Mouse (Mus musculus) myocyte (in vitro differentiated cells): Measurements from ENCODE around the gene Ptger4. TPM values are rescaled to one million over a fixed set of nuclear protein-coding genes. Genes with fewer than 3 reads are reported as not detected.
A peak's percentile ranks its signal among the peaks of the same experiment; 100 is the strongest.

Source experiments
- H3K27me3 ChIP-seq: one replicate; pipeline ENCODE4 v1.6.1; 2011; ENCODE audit not compliant: control insufficient read depth, insufficient read depth, insufficient read length
- H3K36me3 ChIP-seq: one replicate; pipeline ENCODE4 v1.6.1; 2011; ENCODE audit not compliant: control insufficient read depth, insufficient read depth
- H3K4me2 ChIP-seq: one replicate; pipeline ENCODE4 v1.6.1; 2011; ENCODE audit warnings: low read depth, control low read depth
- H3K4me3 ChIP-seq: one replicate; pipeline ENCODE4 v1.5.1; 2011; ENCODE audit warnings: mild to moderate bottlenecking, control low read depth, moderate library complexity
- H3K79me2 ChIP-seq: one replicate; pipeline ENCODE4 v1.6.1; 2011; ENCODE audit not compliant: control insufficient read depth, insufficient read depth
- H3ac ChIP-seq: one replicate; pipeline ENCODE4 v1.6.1; 2011; ENCODE audit not compliant: control insufficient read depth, insufficient read length
- CEBPB ChIP-seq: IDR thresholded peaks from 2 replicates; pipeline ENCODE4 v1.6.1; 2011; ENCODE audit warnings: mild to moderate bottlenecking, moderate library complexity; ENCODE audit not compliant: poor library complexity, insufficient read depth, severe bottlenecking
- E2F4 ChIP-seq: IDR thresholded peaks from one replicate; pipeline ENCODE4 v1.6.1; 2011; ENCODE audit warnings: mild to moderate bottlenecking, control low read depth, moderate library complexity; ENCODE audit not compliant: insufficient read depth
- MAX ChIP-seq: IDR thresholded peaks from one replicate; pipeline ENCODE4 v1.6.1; 2011; ENCODE audit warnings: low read depth, mild to moderate bottlenecking, control low read depth
- MYOD1 ChIP-seq, 3 experiments: IDR thresholded peaks; one replicate each; pipeline ENCODE4 v1.6.1; 2011; ENCODE audit warnings: control low read depth in 2 of 3, low read depth in 2 of 3, mild to moderate bottlenecking in 2 of 3, moderate library complexity in 1 of 3; ENCODE audit not compliant: insufficient read length in 2 of 3, control insufficient read depth in 1 of 3
- MYOG ChIP-seq, 3 experiments: IDR thresholded peaks; one replicate each; pipeline ENCODE4 v1.6.1; 2011; ENCODE audit warnings: control low read depth in 2 of 3, low read depth in 2 of 3, mild to moderate bottlenecking in 2 of 3; ENCODE audit not compliant: insufficient read length in 2 of 3, control insufficient read depth in 1 of 3, insufficient read depth in 1 of 3
- POLR2A ChIP-seq: IDR thresholded peaks from one replicate; pipeline ENCODE4 v1.6.1; 2011; ENCODE audit warnings: low read depth, mild to moderate bottlenecking, control low read depth, moderate library complexity; ENCODE audit not compliant: insufficient read length
- POLR2AphosphoS2 ChIP-seq: IDR thresholded peaks from one replicate; pipeline ENCODE4 v1.6.1; 2011; ENCODE audit warnings: low read depth, control low read depth; ENCODE audit not compliant: insufficient read length
- REST ChIP-seq: IDR thresholded peaks from one replicate; pipeline ENCODE4 v1.6.1; 2011; ENCODE audit warnings: mild to moderate bottlenecking, control low read depth, moderate library complexity; ENCODE audit not compliant: insufficient read depth, insufficient read length
- SRF ChIP-seq: IDR thresholded peaks from one replicate; pipeline ENCODE4 v1.6.1; 2011; ENCODE audit warnings: low read depth; ENCODE audit not compliant: control insufficient read depth, insufficient read length
- TCF12 ChIP-seq: IDR thresholded peaks from one replicate; pipeline ENCODE4 v1.6.1; 2011; ENCODE audit warnings: mild to moderate bottlenecking, control low read depth; ENCODE audit not compliant: poor library complexity, insufficient read depth, severe bottlenecking
- TCF3 ChIP-seq: IDR thresholded peaks from one replicate; pipeline ENCODE4 v1.6.1; 2011; ENCODE audit warnings: low read depth, control low read depth; ENCODE audit not compliant: insufficient read length
- USF1 ChIP-seq: IDR thresholded peaks from one replicate; pipeline ENCODE4 v1.6.1; 2011; ENCODE audit warnings: low read depth, mild to moderate bottlenecking, control low read depth, moderate library complexity
- polyA plus RNA-seq: library from polyadenylated mRNA; unstranded; fragments of >200 nt; fragmentation: generic; extraction: Trizol; gene quantifications from one replicate; pipeline ENCODE4 v1.2.1, GENCODE M21; 2012; ENCODE audit warnings: missing spikeins

Gene Ptger4
- 0.95 TPM for polyA plus RNA-seq

DNA sequence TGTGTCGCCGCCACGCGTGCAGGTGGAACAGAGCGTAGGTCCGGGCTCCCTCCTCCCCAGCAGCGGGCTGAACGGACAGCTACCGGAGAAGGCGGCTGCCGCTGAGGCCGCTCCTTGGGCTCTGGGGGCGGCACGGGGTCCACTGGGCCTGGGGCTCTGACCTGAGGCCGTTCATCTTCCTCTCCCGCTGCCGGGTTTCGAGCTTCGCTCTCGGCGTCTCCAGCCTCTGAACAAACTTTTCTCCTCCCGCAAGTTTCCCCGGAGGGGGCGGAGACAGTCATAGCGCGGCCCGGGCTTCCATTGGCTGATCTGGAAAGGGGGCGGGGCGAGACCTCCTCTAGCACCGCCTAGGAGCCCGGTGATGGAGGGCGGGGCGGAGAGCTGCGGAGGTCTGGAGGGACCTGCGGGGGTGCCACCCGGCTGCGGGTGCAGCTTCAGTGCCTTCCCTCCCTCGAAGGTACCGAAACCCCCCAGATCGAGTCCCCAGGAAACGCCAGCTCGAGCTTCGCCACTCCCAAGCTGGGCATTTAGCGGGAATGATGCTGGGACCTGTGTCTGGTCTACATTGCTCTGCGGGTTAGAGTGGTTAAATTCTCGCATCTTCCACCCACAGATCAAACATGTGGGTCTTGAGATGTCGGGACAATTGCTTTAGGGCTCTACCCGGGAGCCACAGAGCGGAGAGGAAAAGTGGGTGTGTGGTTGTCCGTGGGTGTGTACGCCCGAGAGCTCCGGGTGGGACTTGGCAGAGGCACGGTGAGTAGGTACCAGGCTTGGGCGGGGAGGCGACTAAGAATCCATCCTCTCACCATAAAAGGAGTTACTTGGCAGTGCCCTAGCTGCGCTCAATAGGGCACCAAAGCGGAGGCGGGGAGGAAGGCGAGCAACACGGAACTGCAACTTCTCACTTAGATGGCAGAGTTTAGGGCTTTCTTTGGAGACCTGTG lies at the start of gene Ptger4:
Ptger4 (minus strand) TSS at position 229 of the 947 bp plus-strand sequence.
- peak within 1 kb of the TSS; percentile 100 for H3K4me2 ChIP-seq
- peak within 1 kb of the TSS; percentile 29 for H3ac ChIP-seq
- H3K79me2 ChIP-seq: peaks cover 36% of the 10 kb centered on the region
- no peaks in the 10 kb centered on the region for H3K27me3 ChIP-seq
- no peaks in the 10 kb centered on the region for H3K36me3 ChIP-seq
- TF ChIP-seq TCF12 (no peak), SRF (peak; percentile 97), TCF3 (no peak), E2F4 (no peak), POLR2AphosphoS2 (peak; percentile 50), MYOD1 (IDR thresholded peaks at IDR 0.05; ENCODE audit: control insufficient read depth in 1 of 3, insufficient read length in 2 of 3, low read depth in 2 of 3) (no peak), USF1 (no peak), MAX (no peak), POLR2A (peak; percentile 73), CEBPB (no peak), MYOG (IDR thresholded peaks at IDR 0.05; ENCODE audit: control insufficient read depth in 1 of 3, insufficient read depth in 1 of 3, insufficient read length in 2 of 3, low read depth in 2 of 3) (no peak), REST (no peak)
- peak within 1 kb of the TSS; percentile 51 for H3K4me3 ChIP-seq

DNA sequence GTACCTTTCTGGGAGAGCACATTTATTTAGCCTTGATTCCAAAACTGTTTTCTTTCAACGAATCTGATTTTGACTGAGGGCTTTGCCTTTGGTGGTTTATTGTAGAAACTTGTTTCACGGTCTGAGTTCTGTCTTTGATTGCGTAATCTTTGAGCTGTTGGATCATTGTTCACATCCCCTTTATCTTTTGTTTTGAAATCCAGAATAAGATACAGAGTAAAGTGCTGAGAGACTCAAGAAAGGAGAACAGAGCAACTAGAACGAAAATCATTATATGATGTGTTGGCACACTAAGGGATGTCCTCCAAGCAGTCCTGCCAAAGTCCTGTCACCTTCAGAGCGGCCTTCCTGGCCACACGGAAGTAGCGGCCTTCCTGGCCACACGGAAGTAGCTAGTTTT lies 44.4 kb upstream of the Ptger4 start:
- Histone ChIP-seq H3K27me3 (no peaks in the 10 kb centered on the region), H3K4me2 (no peak overlapping the region), H3K36me3 (no peaks in the 10 kb centered on the region), H3ac (no peak overlapping the region), H3K4me3 (no peak overlapping the region), H3K79me2 (no peaks in the 10 kb centered on the region)
- TF ChIP-seq TCF3: no peak
- TF ChIP-seq CEBPB: peak; percentile 78; the same call in 1 of the 2 replicates

GRCm38 (mm10) chr15:5287072-5287471 lies 43.1 kb upstream of the Ptger4 start:
- TF ChIP-seq USF1 (no peak), SRF (no peak), MYOD1 (IDR thresholded peaks at IDR 0.05; ENCODE audit: control insufficient read depth in 1 of 3, insufficient read length in 2 of 3, low read depth in 2 of 3) (no peak), MAX (no peak), POLR2A (no peak), POLR2AphosphoS2 (no peak), REST (no peak), MYOG (IDR thresholded peaks at IDR 0.05; ENCODE audit: control insufficient read depth in 1 of 3, insufficient read depth in 1 of 3, insufficient read length in 2 of 3, low read depth in 2 of 3) (no peak), E2F4 (no peak)
- H3K27me3 ChIP-seq: no peaks in the 10 kb centered on the region
- no peaks in the 10 kb centered on the region for H3K79me2 ChIP-seq
- H3K4me3 ChIP-seq: no peak overlapping the region
- no peak overlapping the region for H3K4me2 ChIP-seq
- no peak overlapping the region for H3ac ChIP-seq
- no peaks in the 10 kb centered on the region for H3K36me3 ChIP-seq

GRCm38 (mm10) chr15:5281316-5281715 lies 37.3 kb upstream of the Ptger4 start:
- Histone ChIP-seq H3K79me2 (no peaks in the 10 kb centered on the region), H3K4me2 (no peak overlapping the region), H3ac (no peak overlapping the region), H3K27me3 (no peaks in the 10 kb centered on the region), H3K36me3 (no peaks in the 10 kb centered on the region), H3K4me3 (no peak overlapping the region)
- TF ChIP-seq CEBPB: no peak
- no peak for TF ChIP-seq E2F4
- no peak for TF ChIP-seq MYOD1 (IDR thresholded peaks at IDR 0.05; ENCODE audit: control insufficient read depth in 1 of 3, insufficient read length in 2 of 3, low read depth in 2 of 3)
- no peak for TF ChIP-seq MAX
- no peak for TF ChIP-seq REST
- no peak for TF ChIP-seq POLR2A
- TF ChIP-seq USF1: no peak
- no peak for TF ChIP-seq TCF3
- TF ChIP-seq TCF12: no peak
- no peak for TF ChIP-seq SRF
- TF ChIP-seq POLR2AphosphoS2: no peak
- no peak for TF ChIP-seq MYOG (IDR thresholded peaks at IDR 0.05; ENCODE audit: control insufficient read depth in 1 of 3, insufficient read depth in 1 of 3, insufficient read length in 2 of 3, low read depth in 2 of 3)

GRCm38 (mm10) chr15:5279831-5280230 lies 35.8 kb upstream of the Ptger4 start:
- H3K4me3 ChIP-seq: no peak overlapping the region

More at GRCm38 (mm10) chr15:5279831-5280230, 35.8 kb upstream of the Ptger4 start:
- TF ChIP-seq MAX (no peak), SRF (no peak)
- Histone ChIP-seq H3K4me2 (no peak overlapping the region), H3K27me3 (no peaks in the 10 kb centered on the region), H3K36me3 (no peaks in the 10 kb centered on the region), H3K79me2 (no peaks in the 10 kb centered on the region), H3ac (no peak overlapping the region)
